Mouse (Mus musculus) C2C12 (cell line): ENCODE results near the gene Clasrp.

ENCODE experiments used
- CTCF ChIP-seq: IDR thresholded peaks from one replicate; pipeline ENCODE4 v1.5.1; 2011; ENCODE audit not compliant: control insufficient read depth, insufficient read depth, insufficient read length
- MAX ChIP-seq: IDR thresholded peaks from one replicate; pipeline ENCODE4 v1.6.1; 2011; ENCODE audit warnings: mild to moderate bottlenecking, control low read depth
- USF1 ChIP-seq: IDR thresholded peaks from one replicate; pipeline ENCODE4 v1.6.1; 2011; ENCODE audit warnings: low read depth, mild to moderate bottlenecking, control low read depth, moderate library complexity

- TF ChIP-seq USF1 (no peak), CTCF (no peak), MAX (no peak)
Observed at GRCm38 (mm10) chr7:19627721-19628120, 23.4 kb upstream of the Clasrp start.
